Mouse (Mus musculus) splenic B cell, adult 2 months (primary cell): Measurements from ENCODE around the gene Gm6899.

Source experiments
- DNase-seq: peaks from one replicate; pipeline ENCODE4 v3.0.0-alpha.2; 2011; ENCODE audit warnings: low read depth, low spot score
- H3K27me3 ChIP-seq: 2 replicates; pipeline ENCODE4 v1.6.1; 2012; ENCODE audit warnings: mild to moderate bottlenecking, low read length, moderate library complexity, mixed read lengths; ENCODE audit not compliant: control insufficient read depth, poor library complexity, insufficient read depth, severe bottlenecking
- H3K36me3 ChIP-seq: 2 replicates; pipeline ENCODE4 v1.6.1; 2012; ENCODE audit warnings: mild to moderate bottlenecking, low read length, moderate library complexity, mixed read lengths; ENCODE audit not compliant: control insufficient read depth, poor library complexity, insufficient read depth, severe bottlenecking

The Gm6899 gene

DNA sequence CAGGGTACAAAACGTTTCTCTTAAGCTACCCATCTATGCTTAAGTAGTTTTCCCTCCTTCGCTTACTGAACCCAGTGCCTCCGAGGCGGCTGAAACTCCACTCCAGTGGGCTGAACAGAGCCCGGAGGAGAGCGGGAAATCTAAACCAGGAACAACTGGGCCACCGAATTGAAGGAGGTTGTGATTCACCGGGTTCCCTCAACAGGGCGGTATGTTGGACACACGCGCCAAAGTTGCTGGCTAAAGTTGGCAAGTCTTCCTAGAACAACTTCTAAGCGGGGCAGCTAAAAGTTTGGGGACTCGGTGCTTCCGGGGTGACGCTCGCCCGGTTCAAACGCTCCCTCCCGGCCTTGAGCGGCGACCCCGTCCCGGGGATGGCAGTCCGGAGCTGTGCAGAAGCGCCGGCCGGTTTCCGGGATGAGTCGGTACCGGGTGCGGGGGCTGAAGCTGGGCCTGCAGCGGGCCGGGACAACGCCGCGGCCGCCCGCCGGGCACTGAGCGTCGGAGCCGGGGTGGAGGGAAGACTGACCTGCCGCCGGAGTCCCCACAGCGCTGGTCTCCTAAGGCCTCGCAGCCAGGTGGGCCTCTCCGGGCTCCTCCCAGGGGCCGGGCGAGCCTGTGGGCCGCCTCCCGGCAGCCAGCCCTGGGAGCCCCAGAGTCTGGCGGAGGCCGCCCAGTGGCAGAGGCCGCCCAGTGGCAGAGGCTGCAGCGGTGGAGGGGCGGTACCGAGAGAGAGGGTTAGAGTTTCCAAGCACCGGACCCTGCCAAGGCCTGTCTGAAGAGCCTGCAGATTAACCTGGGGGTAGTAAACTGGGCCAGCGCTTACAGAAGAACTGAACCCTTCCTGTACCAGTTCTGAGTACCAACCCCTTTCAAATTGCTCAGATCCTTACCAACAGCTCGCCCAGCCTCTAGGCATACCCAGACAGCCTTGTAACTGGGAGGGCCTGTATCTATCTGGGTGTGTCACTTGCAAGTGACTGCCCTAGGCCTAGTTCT is at the start of gene Gm6899, which contains the start of gene Vrk2:
Gm6899 (plus strand) TSS at position 181 of the 999 bp plus-strand sequence.
Vrk2 (minus strand) TSS at position 939 of the 999 bp plus-strand sequence.
- Histone ChIP-seq H3K27me3 (no peaks in the 10 kb centered on the region), H3K36me3 (no peaks in the 10 kb centered on the region)
- DNase-seq, result peak; percentile 83

DNA sequence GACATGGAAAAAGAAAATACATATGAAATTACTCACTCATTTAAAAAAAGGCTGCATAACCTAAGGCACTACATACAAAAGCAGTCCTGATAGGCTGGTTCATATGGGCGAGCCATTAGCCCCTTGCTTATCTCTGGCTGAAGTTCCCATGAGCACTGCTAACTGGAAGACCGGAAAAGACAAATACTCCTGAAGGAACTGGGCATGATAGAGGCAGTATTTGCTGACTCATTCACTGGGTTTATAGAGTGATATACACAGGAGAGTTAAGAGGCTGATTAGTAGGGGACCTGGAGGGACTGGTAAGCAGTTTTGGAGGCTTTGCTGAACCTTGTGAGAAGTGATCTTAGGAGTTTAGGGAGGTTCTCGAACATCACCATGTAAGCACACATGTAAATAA is 41.5 kb upstream of the Gm6899 start:
- no peaks in the 10 kb centered on the region for H3K27me3 ChIP-seq

DNA sequence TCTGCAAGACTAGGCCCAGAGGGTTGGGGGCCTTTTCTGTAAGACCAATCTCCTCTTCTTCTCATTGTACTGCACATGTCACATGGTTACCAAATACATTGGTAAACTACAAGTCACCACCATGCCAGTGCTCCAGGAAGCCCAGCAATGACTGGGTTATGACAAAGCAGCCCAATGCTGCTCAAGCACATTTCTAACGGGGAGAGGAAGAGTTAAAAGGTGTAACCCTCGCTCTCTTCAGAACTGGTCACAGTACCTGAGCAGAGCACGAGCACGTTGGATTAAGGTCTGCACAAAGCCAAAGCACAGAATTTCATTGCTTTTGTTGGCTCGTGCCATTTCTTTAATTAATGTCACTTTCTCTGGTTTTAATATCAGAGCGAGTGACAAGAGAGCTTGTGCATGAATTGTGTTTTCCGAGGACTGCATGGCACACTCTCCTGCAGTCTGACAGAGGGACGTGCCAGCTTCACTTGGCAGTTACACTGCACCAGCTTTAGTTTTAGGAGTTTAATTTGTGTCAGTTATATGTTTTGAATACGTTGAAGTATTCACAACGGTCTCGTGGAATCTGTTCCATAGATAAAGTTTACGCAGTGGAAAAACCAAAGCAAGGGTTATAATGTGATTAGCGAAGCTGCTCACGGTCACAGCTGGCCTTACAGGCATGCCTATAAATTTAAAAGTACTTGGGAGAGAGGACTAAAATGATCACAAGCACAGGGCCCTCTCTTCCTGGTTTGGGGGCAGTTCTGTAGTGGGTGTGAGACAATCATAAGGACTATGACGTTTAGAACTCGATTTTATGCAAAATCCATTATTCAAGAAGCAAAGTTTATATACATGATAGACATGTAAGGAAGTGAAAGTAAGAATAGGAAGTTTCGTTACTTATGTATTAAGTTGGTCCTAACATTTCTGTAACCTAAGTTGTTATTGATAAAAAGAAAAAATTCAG is 7.4 kb upstream of the Gm6899 start:
- DNase-seq, result peak; percentile 77
- H3K36me3 ChIP-seq, result no peaks in the 10 kb centered on the region
- no peaks in the 10 kb centered on the region for H3K27me3 ChIP-seq

More for the DNA sequence above, 41.5 kb upstream of the Gm6899 start:
- 0 out of 2 replicates have a peak, but pooled peaks cover 2% of the 10 kb centered on the region for H3K36me3 ChIP-seq
- no peak for DNase-seq

DNA sequence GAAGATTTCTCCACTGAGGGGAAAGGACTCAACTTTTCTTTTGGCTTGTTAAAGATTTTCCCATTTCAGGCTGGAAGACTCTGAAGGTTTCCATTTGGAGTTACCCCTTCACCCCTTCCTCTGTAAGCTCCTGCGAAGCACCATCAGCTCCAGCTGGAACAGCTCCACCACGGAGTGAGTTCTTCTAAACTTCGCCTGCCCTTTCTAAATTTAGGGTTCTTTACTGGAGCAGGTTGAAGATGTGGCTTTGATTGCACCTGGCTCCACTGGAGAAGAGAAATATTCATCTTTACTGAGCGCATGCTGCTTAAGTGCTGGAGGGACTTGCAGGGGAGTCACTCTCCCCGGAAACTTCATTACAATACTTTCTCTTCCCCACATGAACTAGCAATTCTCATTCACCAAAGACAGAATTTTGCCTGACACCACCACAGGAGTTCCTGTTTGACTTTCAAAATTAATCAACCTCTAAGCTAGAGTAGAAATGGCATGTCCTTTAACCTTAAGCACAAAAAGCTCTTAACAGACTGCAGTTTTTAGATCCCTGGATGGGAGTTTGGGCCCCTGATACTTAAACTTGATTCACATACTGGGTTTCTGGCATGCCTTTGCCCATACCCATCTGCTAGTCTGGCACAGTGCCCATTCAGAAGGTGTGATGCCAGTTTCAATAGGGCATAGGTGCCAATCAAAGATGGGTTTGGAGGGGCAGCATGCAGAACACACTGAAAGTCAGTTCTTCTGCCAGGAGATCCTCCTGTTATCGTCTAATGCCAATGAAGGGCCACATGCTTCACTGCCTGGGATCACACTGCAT is 6.5 kb upstream of the Gm6899 start:
- peak; percentile 75 for DNase-seq
- no peaks in the 10 kb centered on the region for H3K27me3 ChIP-seq

GRCm38 (mm10) chr11:26587184-26587524 is 5.9 kb upstream of the Gm6899 start:
- no peak for DNase-seq
- H3K27me3 ChIP-seq, result no peaks in the 10 kb centered on the region
- no peaks in the 10 kb centered on the region for H3K36me3 ChIP-seq

More for the DNA sequence above, 6.5 kb upstream of the Gm6899 start:
- H3K36me3 ChIP-seq, result no peaks in the 10 kb centered on the region

DNA sequence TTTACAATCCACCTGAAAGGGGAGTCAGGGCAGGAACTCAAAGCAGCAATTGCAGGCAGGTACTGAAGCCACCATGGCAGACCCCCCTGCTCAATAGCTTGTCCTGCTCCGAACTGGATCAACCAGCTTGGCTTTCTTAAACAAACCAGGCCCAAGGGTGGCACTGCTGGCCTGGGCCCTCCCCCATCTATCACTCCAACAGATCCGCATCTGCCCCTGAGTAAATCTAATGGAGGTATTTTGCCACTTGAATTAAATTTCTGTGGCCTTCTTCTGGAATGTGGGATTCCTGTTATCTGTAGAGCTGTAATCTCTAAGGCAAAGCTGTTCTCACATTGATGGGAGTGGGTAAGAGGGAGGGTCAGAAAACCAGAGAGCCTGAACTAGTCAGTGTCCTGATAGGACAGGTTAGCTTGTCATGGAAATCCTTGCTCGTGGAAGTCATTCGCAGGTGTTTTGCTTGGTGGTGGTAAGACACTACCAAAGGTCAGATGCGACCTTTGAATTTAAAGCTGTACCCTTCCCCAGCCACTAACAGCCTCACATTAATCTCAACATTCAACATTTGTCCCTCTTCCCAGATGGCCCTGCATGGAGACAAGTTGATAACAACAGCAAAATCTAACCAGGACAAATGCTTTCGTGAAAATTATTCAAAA is 517 bp upstream of the Gm6899 start:
- Histone ChIP-seq H3K36me3 (no peaks in the 10 kb centered on the region), H3K27me3 (no peaks in the 10 kb centered on the region)
- DNase-seq, result peak; percentile 15

GRCm38 (mm10) chr11:26594487-26594886 is 1.4 kb downstream of the Gm6899 start:
- H3K36me3 ChIP-seq, result no peaks in the 10 kb centered on the region
- no peaks in the 10 kb centered on the region for H3K27me3 ChIP-seq
- DNase-seq, result no peak

- H3K27me3 ChIP-seq, result no peaks in the 10 kb centered on the region
- DNase-seq, result no peak
- H3K36me3 ChIP-seq, result no peaks in the 10 kb centered on the region
These were observed 3.1 kb downstream of the Gm6899 start for GRCm38 (mm10) chr11:26596186-26596585.

DNA sequence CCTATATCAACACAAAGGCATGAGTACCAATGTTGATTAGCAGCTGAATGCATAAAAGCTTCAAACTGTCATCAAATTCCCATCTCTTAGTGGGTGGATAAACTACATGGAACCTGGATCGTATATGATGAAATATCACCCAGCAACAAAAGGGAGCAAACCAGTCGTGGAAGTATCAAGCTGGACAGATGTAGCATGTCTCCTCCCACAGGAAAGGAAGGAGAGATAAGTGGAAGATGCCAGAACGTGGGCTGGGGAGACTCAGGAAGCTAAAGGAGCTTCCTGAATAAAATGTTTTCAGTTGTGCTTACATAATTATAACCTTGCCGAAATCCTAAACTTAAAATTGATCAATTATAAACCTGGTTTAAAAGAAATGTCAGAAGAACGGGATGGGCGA is 4.1 kb downstream of the Gm6899 start:
- DNase-seq, result no peak

DNA sequence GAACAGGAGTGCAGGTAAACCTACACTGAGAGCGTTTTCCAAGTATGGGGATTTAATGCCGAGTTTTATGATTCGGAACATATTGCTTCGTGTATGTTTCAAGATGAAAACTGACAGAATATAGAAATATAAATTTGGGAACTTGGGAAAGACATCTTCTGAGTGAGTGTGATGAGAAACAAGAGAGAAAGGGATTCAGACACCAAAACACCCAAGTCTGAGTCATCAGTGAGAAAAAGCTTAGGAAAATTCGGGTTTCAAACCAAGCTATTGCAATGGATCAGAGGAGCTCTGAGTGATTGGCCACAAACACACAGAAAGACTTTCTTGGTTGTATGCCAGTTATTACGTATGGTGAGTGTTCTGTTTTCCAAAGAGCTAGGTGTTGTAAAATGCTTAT is 4.7 kb downstream of the Gm6899 start:
- Histone ChIP-seq H3K36me3 (no peaks in the 10 kb centered on the region), H3K27me3 (no peaks in the 10 kb centered on the region)
- DNase-seq, result no peak

More for the DNA sequence above, 4.1 kb downstream of the Gm6899 start:
- Histone ChIP-seq H3K27me3 (no peaks in the 10 kb centered on the region), H3K36me3 (no peaks in the 10 kb centered on the region)

- DNase-seq, result no peak
- H3K36me3 ChIP-seq, result no peaks in the 10 kb centered on the region
- H3K27me3 ChIP-seq, result no peaks in the 10 kb centered on the region
These were observed 5.8 kb downstream of the Gm6899 start for GRCm38 (mm10) chr11:26598876-26599275.

- Histone ChIP-seq H3K36me3 (no peaks in the 10 kb centered on the region), H3K27me3 (no peaks in the 10 kb centered on the region)
- DNase-seq, result peak; percentile 43
These were observed 7.7 kb downstream of the Gm6899 start for GRCm38 (mm10) chr11:26600692-26601091.

DNA sequence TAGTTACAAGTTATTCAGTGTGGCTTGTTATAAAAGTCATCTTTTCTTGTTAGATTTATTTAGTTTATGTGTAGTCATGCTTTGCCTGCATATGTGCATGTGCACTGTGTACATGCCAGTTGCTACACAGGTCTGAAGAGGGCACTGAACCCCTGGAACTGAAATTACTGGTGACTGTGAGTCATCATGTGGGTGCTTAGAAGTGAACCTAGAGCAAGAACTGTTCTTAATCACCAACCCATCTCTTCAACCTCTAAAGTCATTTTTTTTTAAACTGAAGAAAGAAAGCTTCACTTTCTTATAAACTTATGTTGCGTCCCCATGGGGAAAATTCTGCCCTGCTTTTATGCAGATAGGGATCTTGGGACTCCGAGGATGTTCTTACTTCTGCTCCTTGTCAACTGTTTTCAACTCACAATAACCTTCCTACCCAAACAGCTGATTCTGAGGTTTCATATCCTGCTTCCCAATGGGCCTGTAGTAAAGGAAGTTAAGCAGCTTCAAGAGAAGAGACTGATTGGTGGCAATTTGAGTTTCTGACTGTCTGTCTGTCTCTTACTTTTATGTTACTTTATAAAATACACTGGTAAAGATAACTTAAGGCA is 8.6 kb downstream of the Gm6899 start:
- Histone ChIP-seq H3K36me3 (no peaks in the 10 kb centered on the region), H3K27me3 (no peaks in the 10 kb centered on the region)
- DNase-seq, result peak; percentile 25
